Mouse (Mus musculus) WW6 (cell line): ENCODE measurements around the gene Rhbdl3.

Experiments
- DNase-seq: peaks from one replicate; pipeline ENCODE4 v3.0.0-alpha.2; 2013; ENCODE audit warnings: low read depth, low spot score

The Rhbdl3 gene

DNA sequence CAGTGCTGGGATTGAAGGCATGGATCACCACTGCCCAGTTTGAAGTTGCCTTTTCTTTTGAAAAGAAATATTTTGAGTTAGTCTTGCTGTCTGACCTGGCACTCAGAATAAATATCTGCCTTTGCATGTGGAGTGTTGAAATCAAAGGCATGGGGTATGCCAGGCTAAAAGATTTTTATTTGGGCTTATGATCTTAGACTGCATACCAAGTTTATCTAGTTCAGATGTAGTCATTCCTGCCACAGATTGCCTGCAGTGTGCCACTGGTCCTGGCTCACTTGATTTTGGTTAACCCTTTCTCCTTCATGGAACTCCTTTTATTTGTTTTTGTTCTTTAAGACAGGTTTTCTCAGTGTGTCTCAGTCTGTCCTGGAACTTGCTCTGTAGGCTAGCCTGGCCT is 83.7 kb downstream of the Rhbdl3 start:
- no peak for DNase-seq

- DNase-seq, result no peak
Observed at GRCm38 (mm10) chr11:80385055-80385454, 84.3 kb downstream of the Rhbdl3 start.

GRCm38 (mm10) chr11:80386790-80387189 is 86.1 kb downstream of the Rhbdl3 start:
- DNase-seq, result no peak

GRCm38 (mm10) chr11:80389885-80390284 is 89.2 kb downstream of the Rhbdl3 start:
- no peak for DNase-seq

DNA sequence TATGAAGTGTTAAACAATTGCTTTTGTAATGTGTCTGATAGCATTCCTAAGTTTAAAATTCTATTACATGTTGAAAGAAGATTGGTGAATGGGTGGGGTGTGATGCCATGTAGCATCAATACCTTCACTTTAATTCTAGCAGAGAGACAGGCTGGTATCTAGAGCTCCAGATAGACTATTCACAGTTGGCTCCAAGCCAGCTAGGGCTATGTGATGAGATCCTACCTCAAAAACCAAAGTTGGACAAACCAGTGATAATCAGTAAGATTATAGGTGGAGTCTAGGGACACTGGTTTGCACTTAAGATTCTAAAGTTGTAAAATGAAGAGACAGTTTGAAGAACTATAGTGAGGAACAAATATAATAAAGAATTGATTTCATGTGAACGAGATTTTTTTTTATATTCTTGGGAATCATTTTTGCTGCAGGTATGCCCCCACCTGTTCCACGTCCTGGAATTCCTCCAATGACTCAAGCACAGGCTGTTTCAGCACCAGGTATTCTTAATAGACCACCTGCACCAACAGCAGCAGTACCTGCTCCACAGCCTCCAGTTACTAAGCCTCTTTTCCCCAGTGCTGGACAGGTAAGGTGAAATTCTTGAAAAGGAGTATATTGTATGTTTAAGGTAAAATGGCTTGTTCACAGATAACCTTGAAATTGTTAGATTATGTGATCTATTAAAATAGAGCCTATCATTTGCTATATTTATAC is 90.9 kb downstream of the Rhbdl3 start:
- no peak for DNase-seq

DNA sequence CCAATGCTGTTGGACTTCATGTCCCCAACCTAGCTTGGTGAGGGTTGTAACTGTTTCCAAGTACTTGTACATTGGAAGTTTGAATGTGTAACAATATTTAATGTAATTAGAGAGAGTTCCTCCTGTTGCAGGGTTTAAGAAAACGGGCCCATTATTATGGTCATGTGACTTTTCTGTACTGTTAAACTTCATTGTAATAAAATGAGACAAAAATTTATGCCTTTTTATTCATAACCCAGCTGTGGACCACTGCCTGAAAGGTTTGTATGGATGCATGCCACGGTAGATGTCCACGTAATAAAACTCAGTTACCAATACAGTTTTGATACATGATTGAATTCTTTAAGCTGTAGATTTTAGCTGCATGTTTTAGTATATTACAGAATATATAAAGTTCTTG is 95.2 kb downstream of the Rhbdl3 start:
- no peak for DNase-seq

DNA sequence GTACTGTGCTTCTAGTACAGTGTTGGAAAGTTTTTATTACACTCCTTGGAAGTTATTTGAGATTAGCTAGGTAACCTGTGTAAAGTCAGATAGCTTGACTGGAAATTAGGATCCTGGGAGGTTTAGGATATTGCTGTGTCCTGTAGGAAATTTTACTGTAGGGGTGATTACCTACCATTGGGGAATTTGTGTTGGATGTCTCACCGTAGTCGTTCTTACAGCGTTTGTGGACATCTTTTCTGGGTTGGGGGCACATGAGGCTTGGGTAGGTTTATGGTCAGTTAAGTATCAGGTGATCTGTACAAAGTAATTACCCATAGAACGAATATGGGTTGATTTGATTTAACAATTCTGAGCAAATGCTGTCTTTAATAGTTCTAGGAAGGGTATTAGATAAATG is 95.9 kb downstream of the Rhbdl3 start:
- no peak for DNase-seq
